Mouse (Mus musculus) frontal cortex, postnatal 36 days (tissue): ENCODE results near the gene Olfr165.
"Not testable (repeated sequence)": the region's sequence is repeated elsewhere in the genome, so short reads cannot be mapped to it uniquely, and the experiment has no call there.

Experiments used
- DNase-seq, 2 experiments: peaks; one replicate each; pipeline ENCODE4 v3.0.0; 2022; ENCODE audit warnings: low spot score in 2 of 2

Gene Olfr165

GRCm38 (mm10) chr16:19423034-19423433, at the start of gene Olfr165:
Olfr165 (minus strand) TSS chr16:19423134.
- DNase-seq, result no peak

- no peak for DNase-seq
Measured at GRCm38 (mm10) chr16:19464365-19464764, 41.4 kb upstream of the Olfr165 start.

GRCm38 (mm10) chr16:19458741-19459140, 35.8 kb upstream of the Olfr165 start:
- not testable (repeated sequence) for DNase-seq

- DNase-seq, result no peak
Measured at GRCm38 (mm10) chr16:19387984-19388383, 35.0 kb downstream of the Olfr165 start.
